Mouse (Mus musculus) intestine, embryonic 14.5 days (tissue): ENCODE data around the gene Ncoa6. TPM values are rescaled to one million over a fixed set of nuclear protein-coding genes. Genes with fewer than 3 reads are reported as not detected.

Experiments used
- ATAC-seq: fragments of 200-750 bp; cut with Nextera tagmentation; replicated peaks from 2 replicates; pipeline ENCODE4 v1.8.0; 2017; ENCODE audit warnings: low read depth, moderate number of reproducible peaks, moderate TSS enrichment, moderate library complexity; ENCODE audit not compliant: low FRiP score, low TSS enrichment
- DNase-seq: peaks from one replicate; pipeline ENCODE4 v3.0.0-alpha.2; 2018; ENCODE audit warnings: low spot score
- H3K27ac ChIP-seq: fragments of 300-500 bp; sonication (generic); 2 replicates; pipeline ENCODE4 v1.5.1; 2014; ENCODE audit warnings: low read depth, mild to moderate bottlenecking, control low read depth
- H3K27me3 ChIP-seq: fragments of 300-500 bp; sonication (generic); replicated peaks from 2 replicates; pipeline ENCODE4 v1.6.1; 2014; ENCODE audit warnings: low read length, control low read depth; ENCODE audit not compliant: control insufficient read depth, insufficient read depth
- H3K36me3 ChIP-seq: fragments of 300-500 bp; sonication (generic); 2 replicates; pipeline ENCODE4 v1.6.1; 2014; ENCODE audit warnings: low read length, control low read depth; ENCODE audit not compliant: control insufficient read depth, insufficient read depth
- H3K4me1 ChIP-seq: fragments of 300-500 bp; sonication (generic); replicated peaks from 2 replicates; pipeline ENCODE4 v1.6.1; 2014; ENCODE audit warnings: low read length, control low read depth, mixed read lengths; ENCODE audit not compliant: control insufficient read depth, insufficient read depth
- H3K4me2 ChIP-seq: fragments of 300-500 bp; sonication (generic); 2 replicates; pipeline ENCODE4 v1.6.1; 2014; ENCODE audit warnings: low read length
- H3K4me3 ChIP-seq: fragments of 300-500 bp; sonication (generic); 2 replicates; pipeline ENCODE4 v1.5.1; 2014; ENCODE audit warnings: low read depth, low read length, control low read depth, mixed read lengths
- H3K9ac ChIP-seq: fragments of 300-500 bp; sonication (generic); 2 replicates; pipeline ENCODE4 v1.6.1; 2014; ENCODE audit warnings: mild to moderate bottlenecking, low read length
- H3K9me3 ChIP-seq: fragments of 300-500 bp; sonication (generic); 2 replicates; pipeline ENCODE4 v1.6.1; 2016; ENCODE audit warnings: low read length, control low read depth; ENCODE audit not compliant: control insufficient read depth
- WGBS: fragments of 180-500 bp; shearing (Covaris S2); extraction: QIAGEN DNeasy Blood & Tissue Kit; methylation state at CpG from one replicate; pipeline ENCODE4 v1.1.7; 2014; 5-methylcytosine and 5-hydroxymethylcytosine counted together
- polyA plus RNA-seq: library from polyadenylated mRNA; unstranded; fragments of >200 nt; fragmentation: Nextera tagmentation; extraction: Ambion mirVana; gene quantifications from 2 replicates; pipeline ENCODE4 v1.2.1, GENCODE M21; 2014

Ncoa6 gene
- polyA plus RNA-seq: 27.9 and 28.3 TPM in 2 replicates

DNA sequence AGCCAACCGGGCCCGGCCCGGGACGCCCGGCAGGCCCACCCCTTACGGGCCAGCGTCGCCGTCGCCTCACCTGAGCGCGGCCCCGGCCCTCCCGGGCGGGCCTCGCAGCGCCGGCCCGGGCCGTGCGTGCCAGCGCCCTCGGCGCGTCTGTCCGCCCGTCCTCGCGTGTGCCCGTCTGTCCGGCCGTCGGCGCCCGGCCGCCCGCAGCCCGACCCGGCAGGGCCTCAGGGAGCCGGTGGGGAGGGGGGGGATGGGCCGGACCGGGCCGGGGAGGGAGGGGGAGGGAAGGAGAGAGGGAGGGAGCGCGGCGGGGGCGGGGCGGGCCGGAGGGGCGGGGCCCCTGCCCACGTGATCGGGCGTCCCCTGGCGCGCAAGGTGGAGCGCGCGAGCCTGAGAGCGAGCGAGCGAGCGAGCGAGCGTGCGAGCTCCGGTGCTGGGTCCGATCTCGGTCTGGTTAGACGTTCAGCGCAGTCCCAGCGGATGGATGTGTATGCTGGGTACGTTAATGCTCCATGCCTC, at the start of gene Ncoa6:
Ncoa6 (minus strand) TSS at position 325 of the 519 bp plus-strand sequence.
- ATAC-seq (peak; percentile 81), DNase-seq (peak; percentile 89)
- Histone ChIP-seq H3K4me1 (peaks cover 17% of the 10 kb centered on the region), H3K4me3 (peak within 1 kb of the TSS; percentile 82), H3K27me3 (no peaks in the 10 kb centered on the region), H3K9ac (peak within 1 kb of the TSS; percentile 96), H3K9me3 (no peaks in the 10 kb centered on the region), H3K27ac (peak within 1 kb of the TSS; percentile 80), H3K36me3 (no peaks in the 10 kb centered on the region), H3K4me2 (peak within 1 kb of the TSS; percentile 84)
- WGBS: 1% methylated on average over 37 of the region's 72 CpGs

- Histone ChIP-seq H3K9ac (peak overlapping the region; percentile 56), H3K4me2 (peak overlapping the region; percentile 93), H3K4me1 (peaks cover 11% of the 10 kb centered on the region), H3K4me3 (peak overlapping the region; percentile 70), H3K27ac (no peak overlapping the region), H3K36me3 (no peaks in the 10 kb centered on the region), H3K27me3 (peaks cover 9% of the 10 kb centered on the region), H3K9me3 (no peaks in the 10 kb centered on the region)
- DNase-seq (no peak), ATAC-seq (no peak)
- 21% methylated on average over 18 of the region's 18 CpGs for WGBS
These were observed 45.0 kb upstream of the Ncoa6 start for GRCm38 (mm10) chr2:155518531-155519270.

- Histone ChIP-seq H3K9me3 (no peaks in the 10 kb centered on the region), H3K4me1 (peaks cover 11% of the 10 kb centered on the region), H3K9ac (peak within 1 kb of the TSS; percentile 56), H3K36me3 (no peaks in the 10 kb centered on the region), H3K27ac (no peak within 1 kb of the TSS), H3K27me3 (peaks cover 11% of the 10 kb centered on the region), H3K4me3 (peak within 1 kb of the TSS; percentile 70), H3K4me2 (peak within 1 kb of the TSS; percentile 93)
- ATAC-seq: peak; percentile 99
- peak; percentile 98 for DNase-seq
- 3% methylated on average over 70 of the region's 70 CpGs for WGBS
These were observed 44.0 kb upstream of the Ncoa6 start, which contains the start of the genes Acss2 and Ggt7 for GRCm38 (mm10) chr2:155517455-155518423. TSS of gene Acss2 (plus strand) at chr2:155517948. TSS of gene Ggt7 (minus strand) at chr2:155518237.

DNA sequence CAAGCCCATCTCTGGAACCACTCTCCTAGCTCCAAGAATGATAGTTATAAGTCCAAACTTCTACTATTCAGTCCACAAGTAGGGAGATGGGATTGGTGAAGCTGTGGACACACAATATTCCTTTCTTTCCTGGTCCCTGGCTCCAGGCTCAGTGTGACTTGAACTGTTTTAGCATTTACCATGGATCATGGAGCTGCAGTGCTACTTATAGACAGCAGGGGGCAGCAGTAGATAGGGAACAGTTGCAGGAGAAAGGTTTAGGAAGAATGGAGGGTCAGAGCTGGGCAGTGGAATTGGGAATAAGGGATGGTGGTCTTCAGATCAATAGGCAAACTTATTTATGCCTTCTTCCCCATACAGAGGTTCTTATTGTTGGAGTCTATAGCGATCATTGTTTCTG, 42.2 kb upstream of the Ncoa6 start:
- H3K4me1 ChIP-seq: peaks cover 11% of the 10 kb centered on the region
- H3K27me3 ChIP-seq: peaks cover 11% of the 10 kb centered on the region
- no peak overlapping the region for H3K4me3 ChIP-seq
- no peaks in the 10 kb centered on the region for H3K9me3 ChIP-seq
- WGBS: 13% methylated on average over 1 of the region's 1 CpGs
- H3K36me3 ChIP-seq: no peaks in the 10 kb centered on the region
- H3K4me2 ChIP-seq: no peak overlapping the region
- H3K27ac ChIP-seq: no peak overlapping the region
- DNase-seq (peak; percentile 84), ATAC-seq (no peak)
- H3K9ac ChIP-seq: no peak overlapping the region

- Histone ChIP-seq H3K4me3 (peak overlapping the region; percentile 34), H3K27ac (no peak overlapping the region), H3K27me3 (peaks cover 11% of the 10 kb centered on the region), H3K36me3 (no peaks in the 10 kb centered on the region), H3K9me3 (no peaks in the 10 kb centered on the region), H3K9ac (peak overlapping the region; percentile 34), H3K4me2 (peak overlapping the region; percentile 58), H3K4me1 (peaks cover 11% of the 10 kb centered on the region)
- DNase-seq (peak; percentile 75), ATAC-seq (no peak)
- WGBS: 5% methylated on average over 22 of the region's 23 CpGs
These were observed 41.0 kb upstream of the Ncoa6 start for GRCm38 (mm10) chr2:155514666-155515065.

GRCm38 (mm10) chr2:155513543-155513942, 39.8 kb upstream of the Ncoa6 start:
- DNase-seq: peak; percentile 45
- peaks cover 7% of the 10 kb centered on the region; the same call in 1 of the 2 replicates for H3K4me1 ChIP-seq
- H3K4me3 ChIP-seq: no peak overlapping the region
- H3K9me3 ChIP-seq: no peaks in the 10 kb centered on the region
- H3K27ac ChIP-seq: no peak overlapping the region
- no peaks in the 10 kb centered on the region for H3K36me3 ChIP-seq
- H3K9ac ChIP-seq: no peak overlapping the region
- H3K27me3 ChIP-seq: peaks cover 11% of the 10 kb centered on the region
- no peak for ATAC-seq
- H3K4me2 ChIP-seq: no peak overlapping the region
- WGBS: 61% methylated on average over 5 of the region's 5 CpGs

DNA sequence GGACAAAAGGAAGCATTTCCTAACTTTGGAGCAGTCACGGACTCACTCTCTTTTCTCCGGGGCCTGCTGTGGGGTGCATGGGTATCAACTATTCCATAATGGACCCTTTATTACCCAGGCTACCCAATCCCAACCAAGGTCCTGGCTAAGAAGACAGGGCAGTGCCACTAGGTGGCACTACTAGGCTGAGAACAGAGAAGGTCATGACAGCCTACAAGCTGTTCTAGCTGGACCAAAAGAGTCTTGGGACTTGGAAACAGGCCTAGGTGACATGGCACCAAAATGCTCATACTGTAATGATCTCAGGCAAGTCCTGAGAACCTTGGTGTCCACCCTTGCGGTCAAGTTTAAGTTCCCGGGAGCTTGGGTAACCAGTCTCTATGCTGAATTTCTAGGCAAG, 38.8 kb upstream of the Ncoa6 start:
- peaks cover 6% of the 10 kb centered on the region; the same call in 1 of the 2 replicates for H3K4me1 ChIP-seq
- ATAC-seq: no peak
- H3K36me3 ChIP-seq: no peaks in the 10 kb centered on the region
- H3K4me3 ChIP-seq: no peak overlapping the region
- H3K9me3 ChIP-seq: no peaks in the 10 kb centered on the region
- H3K9ac ChIP-seq: no peak overlapping the region
- 62% methylated on average over 4 of the region's 4 CpGs for WGBS
- H3K27me3 ChIP-seq: peaks cover 11% of the 10 kb centered on the region
- peak; percentile 59 for DNase-seq
- no peak overlapping the region for H3K4me2 ChIP-seq
- H3K27ac ChIP-seq: no peak overlapping the region

- no peaks in the 10 kb centered on the region for H3K36me3 ChIP-seq
- H3K4me2 ChIP-seq: no peak overlapping the region
- 76% methylated on average over 10 of the region's 10 CpGs for WGBS
- no peaks in the 10 kb centered on the region for H3K27me3 ChIP-seq
- H3K27ac ChIP-seq: no peak overlapping the region
- peaks cover 4% of the 10 kb centered on the region; the same call in 1 of the 2 replicates for H3K4me1 ChIP-seq
- H3K9ac ChIP-seq: no peak overlapping the region
- ATAC-seq (no peak), DNase-seq (no peak)
- no peak overlapping the region for H3K4me3 ChIP-seq
- H3K9me3 ChIP-seq: no peaks in the 10 kb centered on the region
These were observed 34.2 kb upstream of the Ncoa6 start for GRCm38 (mm10) chr2:155507721-155508470.
